Mouse (Mus musculus) kidney, postnatal 14 days (tissue): ENCODE results near the gene Mrpl2.

ENCODE experiments used
- DNase-seq: peaks from one replicate; pipeline ENCODE4 v3.0.0; 2022; ENCODE audit warnings: mixed read lengths

Gene Mrpl2

DNA sequence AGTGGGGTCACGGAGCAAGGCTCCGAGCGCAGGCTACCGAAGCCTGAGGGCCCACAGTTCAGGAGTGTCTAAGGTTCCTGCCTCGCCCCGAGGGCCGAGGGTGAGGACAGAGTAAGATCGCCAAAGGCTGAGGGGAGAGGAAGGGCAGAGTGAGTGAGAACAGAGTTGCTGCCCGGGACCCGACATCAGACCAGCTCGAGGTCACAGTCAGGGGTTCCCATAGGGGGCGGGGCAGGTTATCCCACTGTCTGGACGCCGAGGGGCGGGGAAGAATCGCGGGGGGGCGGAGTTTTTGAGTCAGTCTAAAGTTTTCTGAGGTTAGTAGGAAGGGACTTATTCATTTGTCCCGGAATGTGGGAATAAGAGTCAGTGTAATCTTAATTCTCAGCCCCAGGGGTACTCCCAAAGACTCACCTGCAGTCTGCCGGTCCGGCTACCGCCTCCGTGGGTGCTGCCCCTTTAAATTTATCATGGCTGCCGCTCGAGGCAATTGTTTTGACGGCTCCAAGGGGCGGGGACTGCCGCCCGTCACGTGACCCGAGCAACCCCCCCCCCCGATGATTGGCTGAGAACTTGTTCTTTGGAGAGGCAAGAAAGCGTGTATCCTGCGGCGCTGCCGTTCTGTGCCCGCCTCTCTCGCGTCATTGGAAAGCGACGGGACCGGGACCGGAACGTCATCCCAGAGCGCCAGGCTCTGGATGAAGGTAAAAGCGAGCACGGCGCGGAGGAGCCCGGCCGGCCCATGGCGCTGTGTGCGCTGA is at the start of gene Mrpl2, which contains the start of gene Klc4:
Gene Mrpl2, plus strand, starts transcription at position 669 of the 761 bp plus-strand sequence.
Gene Klc4, minus strand, starts transcription at position 462 of the 761 bp plus-strand sequence.
- peak; percentile 99 for DNase-seq

DNA sequence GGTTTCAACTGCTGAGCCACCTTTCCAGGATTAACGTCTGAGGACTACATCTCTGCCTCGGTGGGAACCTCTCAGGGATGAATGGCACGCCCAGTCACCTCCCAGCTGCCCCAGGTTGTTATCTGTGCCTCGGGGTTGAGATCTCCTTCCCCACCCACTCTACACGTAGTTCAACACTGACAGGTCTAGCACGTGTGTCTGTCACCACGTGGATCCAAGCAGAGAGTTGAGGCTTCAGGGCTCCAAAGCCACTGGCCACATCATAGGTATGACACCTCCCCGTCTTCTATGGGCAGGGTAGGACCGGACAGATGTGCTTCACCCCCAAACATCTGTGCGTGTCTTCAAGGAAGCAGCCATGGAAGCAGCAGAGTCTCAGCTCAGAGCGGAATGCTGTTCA is 48.1 kb upstream of the Mrpl2 start:
- no peak for DNase-seq

DNA sequence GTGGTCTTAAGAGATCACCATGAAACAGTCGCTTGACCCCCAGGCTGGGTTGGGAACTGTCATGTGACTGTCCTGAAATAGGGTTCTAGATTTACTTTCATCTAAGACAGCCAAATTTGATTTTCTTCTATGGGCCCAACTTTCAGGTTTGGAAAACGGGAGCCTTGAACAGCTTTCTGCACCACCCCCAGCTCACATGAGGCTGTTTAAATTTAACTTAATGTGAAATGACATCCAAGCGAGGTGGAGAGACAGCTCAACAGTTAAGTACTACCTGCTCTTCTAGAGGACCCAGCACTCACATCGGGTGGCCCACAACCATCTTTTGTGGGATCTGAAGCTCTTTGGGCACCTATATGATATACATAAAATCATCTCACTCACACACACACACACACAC is 47.1 kb upstream of the Mrpl2 start:
- DNase-seq = no peak

DNA sequence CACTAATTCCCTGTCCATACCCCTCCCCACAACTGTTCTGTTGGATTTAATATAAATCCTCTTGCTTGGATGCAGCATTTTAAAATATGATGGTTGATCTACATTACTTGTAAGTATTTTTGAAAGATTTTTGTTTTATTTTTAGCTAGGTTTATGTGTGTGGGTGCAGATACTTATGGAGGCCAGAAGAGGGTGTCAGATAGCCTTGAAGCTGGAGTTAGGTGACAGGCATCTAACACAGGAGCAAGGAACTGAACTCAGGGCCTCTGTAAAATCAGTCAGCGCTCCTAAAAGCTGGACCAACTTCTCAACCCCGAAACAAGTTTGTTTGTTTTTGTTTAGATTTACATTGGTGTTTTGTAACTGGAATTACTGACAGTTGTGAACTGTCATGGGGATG is 45.5 kb upstream of the Mrpl2 start:
- DNase-seq = no peak

DNA sequence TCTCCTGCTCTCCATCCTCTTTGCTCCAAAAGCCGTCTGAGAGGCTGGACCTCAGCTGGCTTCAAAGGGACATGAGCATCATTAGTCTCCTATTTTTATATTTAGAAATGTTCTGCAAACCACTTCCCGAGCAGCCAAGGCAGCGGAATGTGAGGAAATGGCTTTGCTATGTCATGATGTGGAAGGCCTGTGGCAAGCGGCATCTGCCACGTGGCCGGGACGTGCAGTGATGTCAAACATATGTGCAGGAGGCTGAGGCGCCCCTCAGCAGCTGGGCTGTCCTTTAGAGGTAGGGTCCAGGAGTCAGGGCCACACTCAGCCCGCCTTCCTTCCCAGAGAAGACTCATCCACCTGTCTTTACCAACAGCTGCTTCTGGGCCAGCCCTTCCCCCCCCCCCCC is 43.8 kb upstream of the Mrpl2 start:
- DNase-seq = peak; percentile 62

DNA sequence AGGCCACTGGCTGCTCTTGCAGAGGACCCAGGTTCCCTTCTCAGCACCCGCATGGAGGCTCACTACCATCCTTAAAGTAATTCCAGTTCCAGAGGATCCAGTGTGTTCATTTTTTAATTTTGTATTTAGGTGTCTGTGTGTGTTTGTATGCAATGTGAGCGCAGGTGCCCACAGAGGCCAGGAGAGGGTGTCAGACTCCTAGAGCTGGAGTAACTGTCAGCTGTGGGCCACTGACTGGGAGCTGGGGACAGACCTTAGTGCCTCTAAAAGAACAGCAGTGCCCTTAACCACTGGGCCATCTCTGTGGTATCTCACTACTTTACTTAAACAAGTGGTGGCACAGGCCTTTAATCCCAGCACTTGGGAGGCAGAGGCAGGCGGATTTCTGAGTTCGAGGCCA is 42.8 kb upstream of the Mrpl2 start:
- no peak for DNase-seq

DNA sequence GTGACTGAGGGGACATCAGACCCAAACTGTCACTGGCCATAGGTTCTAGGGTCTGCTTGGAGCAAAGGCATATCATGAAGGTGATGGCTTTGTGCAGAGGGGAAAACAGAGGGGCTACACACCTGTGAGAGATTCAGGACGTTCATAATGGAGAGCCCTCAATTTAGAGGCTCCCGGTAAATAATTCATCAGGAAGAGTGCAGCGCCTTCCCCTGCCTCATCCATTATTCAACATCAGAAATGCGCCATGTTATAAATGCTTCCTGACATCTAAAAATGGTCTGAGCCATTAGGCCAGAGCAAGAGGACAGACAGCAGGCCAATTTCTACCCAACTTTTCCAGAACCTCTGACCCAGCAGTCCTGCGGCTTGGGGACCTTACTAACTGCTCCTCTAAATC is 40.9 kb upstream of the Mrpl2 start:
- DNase-seq = no peak

DNA sequence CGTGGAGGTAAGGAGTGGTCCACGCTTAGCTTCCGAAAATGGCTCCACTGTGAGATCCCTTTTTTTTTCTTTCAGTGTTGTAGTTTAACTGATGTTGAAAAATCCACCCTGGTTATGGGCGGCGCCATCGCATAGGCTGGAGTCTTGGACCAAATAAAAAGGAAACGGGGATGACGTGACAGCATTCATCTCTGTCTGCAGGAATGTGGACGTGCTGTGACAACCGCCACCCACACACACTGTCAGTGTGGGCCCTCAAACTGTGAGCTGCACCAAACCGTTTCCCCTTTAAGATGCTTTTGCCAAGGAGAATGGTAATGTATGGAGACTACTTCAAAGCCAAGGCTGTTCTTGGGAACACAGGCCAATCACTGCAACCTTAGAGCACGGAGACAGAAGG is 40.0 kb upstream of the Mrpl2 start:
- DNase-seq = no peak

DNA sequence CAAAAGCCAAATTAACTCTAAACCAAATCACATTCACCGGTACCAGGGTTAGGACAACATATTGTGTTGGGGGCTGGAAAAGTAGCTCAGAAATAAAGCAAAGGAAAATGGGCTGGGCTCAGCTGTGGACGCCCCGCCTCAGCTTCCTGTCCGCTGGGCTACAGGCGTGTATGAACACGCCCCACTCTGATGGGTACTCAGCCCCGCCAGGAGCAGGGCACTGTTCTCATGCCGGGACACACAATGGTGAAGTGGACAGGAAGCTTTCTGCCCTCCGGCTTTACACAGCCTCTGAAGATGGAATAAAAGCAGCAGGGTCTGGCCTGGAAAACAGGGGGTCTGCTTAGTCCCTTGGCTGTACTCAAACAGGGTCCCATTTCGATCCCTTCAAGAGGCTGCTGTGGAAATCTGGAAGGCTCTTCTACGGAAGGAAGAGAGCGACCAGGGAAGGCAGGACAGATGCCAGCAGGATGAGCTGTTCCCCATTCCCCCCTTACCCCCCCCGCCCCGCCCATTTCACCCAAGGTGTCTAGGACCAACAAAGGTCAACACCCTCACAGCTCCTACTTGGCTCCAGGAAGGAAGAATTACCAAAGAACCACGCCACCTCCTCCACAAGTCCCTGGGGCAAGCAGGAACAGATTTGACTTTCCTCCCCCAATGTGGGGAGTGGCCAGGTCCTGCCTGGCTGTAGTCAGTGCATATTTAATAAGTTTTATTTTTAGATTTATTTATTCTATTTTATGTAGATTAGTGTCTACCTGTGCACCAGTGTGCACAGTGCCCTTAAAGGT is 36.1 kb upstream of the Mrpl2 start:
- peak; percentile 71 for DNase-seq

DNA sequence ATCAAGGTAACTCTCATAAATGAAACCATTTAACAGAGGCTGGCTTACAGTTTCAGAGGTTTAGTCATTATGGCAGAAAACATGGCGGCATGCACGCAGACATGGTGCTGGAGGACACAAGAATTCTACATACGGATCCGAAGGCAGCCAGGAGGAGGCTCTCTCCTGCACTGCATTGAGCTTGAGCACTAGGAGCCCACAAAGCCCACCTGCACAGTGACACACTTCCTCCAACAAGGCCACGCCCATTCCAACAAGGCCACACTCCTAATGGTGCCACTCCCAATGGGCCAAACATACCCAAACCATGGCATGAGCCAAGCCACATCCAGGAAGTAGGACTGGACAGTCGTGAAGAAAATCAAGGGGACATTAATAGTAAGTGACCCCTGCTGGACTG is 34.7 kb upstream of the Mrpl2 start:
- DNase-seq = no peak

DNA sequence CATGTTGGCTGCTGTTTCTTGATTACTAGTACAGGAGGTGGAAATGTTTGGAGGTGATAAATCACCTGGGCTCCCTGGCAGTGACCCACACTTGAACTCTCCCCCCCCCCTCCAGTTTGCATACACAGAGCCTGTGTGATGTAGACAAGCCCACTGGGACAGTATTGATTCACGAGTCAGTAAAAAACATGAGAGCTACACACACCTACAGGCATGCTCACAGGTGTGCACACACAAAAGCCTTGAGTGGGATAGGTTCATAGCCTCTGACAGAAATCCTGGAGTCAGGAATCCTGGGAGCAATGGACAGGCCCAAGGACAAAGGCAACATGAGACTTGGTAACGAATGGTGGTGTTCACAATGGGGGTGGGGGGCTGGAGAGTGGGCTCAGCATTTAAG is 33.8 kb upstream of the Mrpl2 start:
- no peak for DNase-seq

DNA sequence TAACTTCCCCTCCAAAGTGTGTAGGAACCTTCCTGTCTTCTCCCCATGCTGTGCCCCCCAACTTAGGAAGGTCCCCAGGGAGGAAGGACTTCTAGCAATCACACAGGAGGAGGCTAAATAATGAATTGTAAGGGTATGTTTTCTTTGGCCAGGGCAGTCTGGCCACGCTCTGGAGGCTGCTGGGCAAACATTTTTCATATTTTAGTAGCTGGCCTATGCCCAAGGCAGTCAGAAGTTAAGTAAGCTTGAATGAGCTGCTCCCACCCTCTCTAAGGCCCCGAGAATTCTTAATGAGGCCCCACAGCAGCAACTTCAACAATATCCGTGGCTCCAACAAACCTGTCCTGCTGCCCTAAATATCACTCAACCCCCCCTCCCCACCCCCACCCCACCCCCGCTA is 33.2 kb upstream of the Mrpl2 start:
- DNase-seq = peak; percentile 78

DNA sequence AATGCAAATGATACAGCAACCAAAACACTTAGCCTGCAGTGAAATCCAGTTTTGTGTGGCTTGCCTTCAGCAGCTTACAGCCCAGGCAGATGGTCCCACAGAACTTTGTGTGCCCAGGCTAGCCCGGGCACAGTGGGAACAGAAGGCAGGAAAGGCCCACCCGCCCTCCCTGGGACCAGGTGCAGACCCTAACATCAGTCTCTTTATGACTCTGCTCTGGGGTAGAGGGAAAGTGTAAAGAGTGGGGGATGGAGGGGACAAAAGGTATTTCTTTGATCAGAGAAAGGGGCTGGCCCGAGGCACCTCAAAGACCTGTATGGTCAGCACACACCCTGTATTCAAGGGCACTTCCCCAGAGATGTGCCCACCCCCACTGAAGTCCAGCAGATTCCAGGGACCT is 32.8 kb upstream of the Mrpl2 start:
- no peak for DNase-seq

DNA sequence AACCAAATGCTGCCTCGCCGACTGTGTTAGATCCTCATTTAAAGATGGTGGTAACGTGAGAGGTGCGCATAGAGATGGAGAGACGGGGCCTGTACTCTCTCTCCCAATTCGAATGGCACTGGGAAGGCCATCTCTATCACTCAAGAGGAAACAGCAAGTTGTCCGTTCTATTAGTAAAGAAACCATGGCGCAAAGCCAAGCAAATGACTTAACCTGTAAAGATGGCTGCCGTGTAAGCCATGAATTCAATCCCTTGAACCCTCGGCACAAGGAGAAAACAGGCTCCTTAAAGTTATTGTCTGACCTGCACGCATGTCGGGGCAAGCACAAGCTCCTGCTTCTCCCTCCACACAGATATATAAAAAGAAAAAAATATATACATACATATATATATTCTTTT is 28.2 kb upstream of the Mrpl2 start:
- DNase-seq = no peak

DNA sequence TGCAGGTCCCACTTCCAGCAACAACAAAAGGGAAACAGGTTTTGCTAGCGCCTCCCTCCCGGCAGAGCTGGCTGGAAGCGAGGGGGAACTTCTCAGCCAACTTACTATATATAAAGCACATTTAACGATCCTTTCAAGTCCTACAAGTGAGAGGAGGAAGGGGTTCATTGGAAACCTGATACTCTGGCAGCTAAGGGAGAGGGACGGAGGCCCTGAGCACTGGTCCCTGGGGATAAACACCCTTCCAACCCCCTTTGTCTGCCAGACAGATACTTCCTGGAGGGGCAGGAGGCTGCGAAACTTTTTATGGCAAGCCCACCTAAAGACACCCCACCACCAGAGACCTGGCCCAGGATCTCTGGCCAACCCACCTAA is 27.6 kb upstream of the Mrpl2 start:
- no peak for DNase-seq

DNA sequence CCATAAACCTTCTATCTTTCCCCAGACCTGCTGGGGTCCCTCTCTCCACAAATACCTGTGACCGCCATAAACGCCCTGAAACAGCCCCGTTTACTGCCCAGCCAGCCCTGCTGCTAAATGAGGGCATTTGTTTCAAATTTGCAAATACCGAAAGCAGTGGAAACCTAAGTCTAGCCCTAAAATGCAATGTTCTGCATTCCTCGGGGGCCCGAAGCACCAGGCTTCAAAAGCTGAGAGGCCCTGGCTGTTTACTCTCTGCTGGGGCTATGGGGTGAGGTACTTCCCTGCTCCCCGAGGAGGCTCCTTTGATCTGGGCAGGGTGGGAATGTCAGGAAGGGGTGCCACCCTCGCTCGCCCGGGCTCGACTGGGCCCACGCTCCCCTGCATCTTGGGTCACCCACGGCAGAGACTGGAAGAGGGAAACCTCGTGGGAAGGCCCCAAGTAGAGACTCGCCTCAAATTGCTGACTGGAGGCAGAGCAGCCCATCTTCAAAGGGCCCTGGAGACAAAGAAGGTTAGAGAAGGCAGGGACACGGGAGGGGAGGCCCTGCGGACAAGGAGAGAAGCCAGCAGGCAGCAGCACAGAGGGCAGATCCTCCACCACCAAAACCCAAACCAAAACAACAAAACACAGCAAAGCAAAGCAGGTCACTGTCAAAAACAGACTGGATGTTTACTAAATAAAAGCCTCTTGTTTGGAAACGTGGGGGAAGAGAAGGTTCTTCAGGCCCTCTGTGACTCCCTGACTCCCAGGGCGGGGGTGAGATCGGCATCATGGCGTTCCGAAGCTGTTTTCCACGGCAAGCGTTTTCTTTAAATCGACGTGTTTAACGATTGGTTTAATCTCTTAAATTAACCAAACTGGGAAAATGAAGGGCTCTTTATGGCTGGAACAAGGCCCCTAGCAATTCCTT is 27.0 kb upstream of the Mrpl2 start:
- no peak for DNase-seq

DNA sequence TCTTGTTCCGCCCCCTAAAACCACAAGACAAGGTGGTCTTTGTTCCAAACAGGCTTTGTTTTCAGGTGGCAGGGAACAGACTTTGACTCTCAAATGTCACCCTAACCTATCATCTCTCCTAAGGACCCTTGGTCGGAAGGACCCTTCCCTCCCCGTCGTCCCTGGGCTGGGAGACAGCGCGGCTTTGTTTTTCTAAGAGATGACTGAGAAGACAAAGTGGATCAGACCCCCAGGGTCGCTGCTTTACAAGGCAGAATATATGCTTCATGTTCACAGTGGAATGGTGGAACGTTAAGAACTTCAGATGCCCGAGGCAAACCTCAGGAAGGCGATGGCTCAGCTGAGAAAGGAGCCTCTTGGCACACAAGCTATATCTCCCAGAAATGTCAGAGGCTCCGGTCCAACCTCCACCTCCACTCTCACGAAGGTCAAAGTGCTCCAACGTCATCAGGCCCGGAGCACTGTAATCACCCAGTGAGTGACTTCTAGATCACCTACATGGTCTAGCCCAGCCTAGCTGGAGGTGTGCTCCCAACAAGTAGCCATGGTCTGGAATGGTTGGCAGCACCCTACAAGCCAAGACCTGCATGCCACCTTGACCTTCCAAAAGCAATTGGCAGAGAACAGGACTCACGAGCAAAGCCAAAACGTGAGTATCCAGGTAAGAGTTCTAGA is 26.2 kb upstream of the Mrpl2 start:
- DNase-seq = no peak

DNA sequence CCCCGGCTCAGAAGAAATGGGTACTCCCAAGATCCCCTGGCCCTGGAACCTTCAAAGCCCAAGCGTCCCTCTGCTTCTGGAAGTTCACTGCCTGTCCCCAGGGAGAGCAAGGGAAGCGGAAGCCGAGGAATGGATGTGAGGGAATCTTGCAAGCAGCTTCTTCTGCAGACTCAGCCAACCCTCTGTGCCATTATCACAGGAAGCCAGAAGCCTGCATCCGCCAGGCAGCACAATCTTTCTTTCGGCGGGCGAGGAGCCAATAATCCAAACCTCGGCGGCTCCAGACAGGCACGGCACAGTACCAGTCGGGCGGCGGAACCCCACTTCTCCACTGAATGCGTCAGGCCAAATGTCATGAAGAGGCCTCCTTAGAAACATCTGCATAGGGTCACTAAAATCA is 24.7 kb upstream of the Mrpl2 start:
- DNase-seq = peak; percentile 67

DNA sequence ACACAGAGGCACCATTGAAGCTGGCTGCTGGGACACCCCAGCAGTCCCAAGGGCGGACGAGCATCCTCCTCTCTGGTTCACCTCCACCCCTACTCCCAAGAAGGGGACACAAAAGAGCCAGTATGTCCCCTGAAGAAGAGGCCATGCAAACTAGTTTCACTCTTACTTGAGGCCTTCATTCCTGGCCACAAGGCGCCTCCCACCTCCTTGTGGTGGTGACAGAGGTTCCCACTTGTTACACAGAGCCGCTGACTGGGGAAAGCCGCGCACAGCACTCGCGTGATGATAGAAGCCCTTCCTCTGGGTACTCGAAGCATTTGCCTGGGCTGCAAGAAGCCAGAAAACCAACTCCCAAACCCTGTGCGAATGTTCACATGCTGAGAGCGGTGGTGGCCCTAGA is 23.8 kb upstream of the Mrpl2 start:
- no peak for DNase-seq

DNA sequence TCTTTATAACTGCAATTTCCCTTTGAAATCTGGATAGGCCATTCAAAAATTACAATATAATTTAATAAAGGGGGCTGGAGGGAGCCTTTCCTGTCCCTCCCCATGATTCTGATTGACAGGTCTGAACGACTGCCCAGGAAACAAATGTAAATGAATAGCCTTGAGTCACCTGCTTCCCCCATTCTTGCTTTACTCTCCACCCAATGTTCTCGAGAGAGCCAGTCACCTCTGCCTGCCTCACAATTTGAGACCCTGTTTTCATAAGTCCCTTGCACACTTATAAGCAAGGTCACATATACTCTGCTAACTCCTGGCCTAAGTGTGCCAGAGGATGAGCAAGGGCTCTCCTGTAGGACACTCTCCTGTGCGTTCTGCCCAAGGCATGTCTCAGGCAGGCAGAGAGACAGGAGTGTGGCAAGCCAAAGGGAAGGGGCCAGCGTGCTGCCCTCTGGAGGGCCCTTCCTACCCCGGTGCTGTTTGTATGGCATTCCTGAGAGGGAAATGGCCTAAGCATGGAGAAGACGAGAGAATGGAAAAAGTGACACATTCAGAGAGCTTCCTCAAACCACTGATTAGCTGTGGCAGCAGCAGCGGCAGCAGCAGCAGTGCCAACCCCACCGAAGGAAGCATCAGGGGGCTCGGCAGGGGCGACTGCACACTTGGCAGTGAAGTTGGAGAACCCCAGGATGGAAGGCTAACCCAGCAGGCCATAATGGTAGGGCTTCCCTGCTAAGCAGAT is 22.0 kb upstream of the Mrpl2 start:
- DNase-seq = no peak

DNA sequence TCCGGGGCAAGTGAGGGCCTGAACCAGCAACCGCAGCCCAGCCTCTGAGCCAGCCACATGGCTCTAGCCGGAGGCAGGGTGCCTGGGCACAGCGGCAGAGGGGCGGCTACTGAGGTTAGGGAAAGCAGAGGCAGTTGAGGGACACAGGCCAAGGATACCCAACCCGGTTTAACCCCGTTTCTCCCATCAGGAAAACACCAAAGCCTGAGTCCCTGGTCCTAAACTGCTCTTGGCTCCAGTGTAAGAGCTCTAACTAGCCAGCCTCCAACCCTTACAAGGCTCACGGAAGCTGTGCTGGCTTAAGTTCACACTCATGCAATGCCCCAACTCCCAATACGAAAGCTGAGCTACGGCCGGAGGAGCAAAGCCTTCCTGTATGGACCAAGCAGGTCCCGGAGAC is 21.4 kb upstream of the Mrpl2 start:
- DNase-seq = no peak

DNA sequence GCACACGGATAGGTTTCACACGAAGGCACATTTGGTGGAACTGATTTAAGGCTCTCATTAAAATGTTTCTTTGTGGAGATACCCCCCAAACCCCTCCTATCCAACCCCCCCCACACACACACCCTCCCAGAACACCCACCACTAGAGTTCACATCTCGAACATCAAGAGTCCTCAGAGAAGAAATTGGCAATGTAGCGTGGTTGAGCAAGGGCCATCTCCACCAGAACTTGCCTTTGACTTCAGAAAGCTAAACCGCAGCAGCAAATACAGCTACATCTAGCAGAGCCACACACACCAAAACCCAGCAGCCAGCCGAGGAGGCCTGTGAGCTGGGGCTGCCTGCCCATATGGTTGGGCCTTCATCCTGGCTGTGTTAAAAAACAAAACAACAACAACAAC is 18.6 kb upstream of the Mrpl2 start:
- no peak for DNase-seq
